Mouse (Mus musculus) MEL (cell line): Measurements from ENCODE around the gene Plekhg1. TPM values are rescaled to one million over a fixed set of nuclear protein-coding genes. Genes with fewer than 3 reads are reported as not detected.

Experiments used
- DNase-seq: peaks from one replicate; pipeline ENCODE4 v3.0.0; 2011; ENCODE audit warnings: low read depth, low spot score
- H3K27ac ChIP-seq: 2 replicates; pipeline ENCODE4 v1.5.1; 2012; ENCODE audit warnings: low read depth, mild to moderate bottlenecking, control low read depth, low read length, moderate library complexity; ENCODE audit not compliant: control insufficient read depth
- H3K27me3 ChIP-seq, 2 experiments: fragments of 150-350 bp in 1 of 2; sonication (generic) in 1 of 2; 2 replicates each; pipeline ENCODE4 v1.6.1; 2012; ENCODE audit warnings: low read length in 2 of 2, mild to moderate bottlenecking in 2 of 2, improper control_type of control experiment in 1 of 2, moderate library complexity in 1 of 2; ENCODE audit not compliant: insufficient read depth in 2 of 2, control insufficient read depth in 1 of 2
- H3K36me3 ChIP-seq, 2 experiments: 2 replicates each; pipeline ENCODE4 v1.6.1; 2012 to 2014; ENCODE audit warnings: low read length in 2 of 2, improper control_type of control experiment in 1 of 2, inconsistent platforms in 1 of 2, mild to moderate bottlenecking in 1 of 2; ENCODE audit not compliant: insufficient read depth in 2 of 2, control insufficient read depth in 1 of 2
- H3K4me1 ChIP-seq, 2 experiments: fragments of 150-350 bp in 1 of 2; sonication (generic) in 1 of 2; 2 replicates each; pipeline ENCODE4 v1.6.1; 2012; ENCODE audit warnings: low read length in 2 of 2, improper control_type of control experiment in 1 of 2, mild to moderate bottlenecking in 1 of 2; ENCODE audit not compliant: insufficient read depth in 2 of 2, control insufficient read depth in 1 of 2
- H3K4me3 ChIP-seq, 2 experiments: fragments of 150-350 bp in 1 of 2; sonication (generic) in 1 of 2; 2 replicates each; pipeline ENCODE4 v1.5.1; 2012; ENCODE audit warnings: low read depth in 2 of 2, low read length in 2 of 2, mild to moderate bottlenecking in 2 of 2, moderate library complexity in 2 of 2, control low read depth in 1 of 2, improper control_type of control experiment in 1 of 2; ENCODE audit not compliant: control insufficient read depth in 1 of 2, insufficient read depth in 1 of 2
- H3K79me2 ChIP-seq: 2 replicates; pipeline ENCODE4 v1.6.1; 2012; ENCODE audit warnings: mild to moderate bottlenecking, low read length, moderate library complexity; ENCODE audit not compliant: control insufficient read depth, poor library complexity, insufficient read depth
- H3K9ac ChIP-seq: 2 replicates; pipeline ENCODE4 v1.6.1; 2012; ENCODE audit warnings: low read depth, mild to moderate bottlenecking, control low read depth, low read length, moderate library complexity; ENCODE audit not compliant: control insufficient read depth, poor library complexity, severe bottlenecking
- H3K9me3 ChIP-seq: fragments of 150-350 bp; sonication (generic); replicated peaks from 2 replicates; pipeline ENCODE4 v1.6.1; 2012; ENCODE audit warnings: mild to moderate bottlenecking, low read length, improper control_type of control experiment, moderate library complexity; ENCODE audit not compliant: insufficient read depth
- BHLHE40 ChIP-seq: IDR thresholded peaks from 2 replicates; pipeline ENCODE4 v1.6.1; 2012; ENCODE audit warnings: low read depth, mild to moderate bottlenecking, inconsistent platforms, low read length, improper control_type of control experiment, borderline replicate concordance
- CHD1 ChIP-seq: IDR thresholded peaks from 2 replicates; pipeline ENCODE4 v1.6.1; 2012; ENCODE audit warnings: low read depth, mild to moderate bottlenecking, inconsistent platforms, low read length, improper control_type of control experiment
- CHD2 ChIP-seq: IDR thresholded peaks from 2 replicates; pipeline ENCODE4 v1.6.1; 2011; ENCODE audit warnings: low read length, improper control_type of control experiment
- ETS1 ChIP-seq: IDR thresholded peaks from 2 replicates; pipeline ENCODE4 v1.6.1; 2012; ENCODE audit warnings: low read depth, mild to moderate bottlenecking, inconsistent platforms, low read length, improper control_type of control experiment, moderate library complexity
- HCFC1 ChIP-seq: IDR thresholded peaks from 2 replicates; pipeline ENCODE4 v1.6.1; 2012; ENCODE audit warnings: low read depth, mild to moderate bottlenecking, inconsistent platforms, low read length, improper control_type of control experiment, moderate library complexity
- KAT2A ChIP-seq: conservative IDR thresholded peaks from 2 replicates; pipeline ENCODE4 v1.6.1; 2012; ENCODE audit warnings: low read depth, low read length, improper control_type of control experiment, inconsistent platforms
- MAX ChIP-seq: IDR thresholded peaks from 2 replicates; pipeline ENCODE4 v1.6.1; 2011; ENCODE audit warnings: low read length, improper control_type of control experiment
- MAZ ChIP-seq: IDR thresholded peaks from 2 replicates; pipeline ENCODE4 v1.6.1; 2012; ENCODE audit warnings: low read depth, mild to moderate bottlenecking, inconsistent platforms, low read length, improper control_type of control experiment
- MEF2A ChIP-seq: IDR thresholded peaks from 2 replicates; pipeline ENCODE4 v1.6.1; 2014; ENCODE audit warnings: low read depth, mild to moderate bottlenecking, inconsistent platforms, low read length, improper control_type of control experiment; ENCODE audit not compliant: poor library complexity, insufficient replicate concordance, severe bottlenecking; ENCODE audit errors: extremely low read depth
- MYB ChIP-seq: IDR thresholded peaks from 2 replicates; pipeline ENCODE4 v1.6.1; 2011; ENCODE audit warnings: mild to moderate bottlenecking, low read depth, low read length, improper control_type of control experiment
- NELFE ChIP-seq: IDR thresholded peaks from 2 replicates; pipeline ENCODE4 v1.6.1; 2011; ENCODE audit warnings: low read depth, low read length, improper control_type of control experiment
- NRF1 ChIP-seq: IDR thresholded peaks from 2 replicates; pipeline ENCODE4 v1.6.1; 2014; ENCODE audit warnings: low read depth, mild to moderate bottlenecking, inconsistent platforms, low read length, improper control_type of control experiment, moderate library complexity; ENCODE audit not compliant: poor library complexity, insufficient read depth, severe bottlenecking
- POLR2AphosphoS5 ChIP-seq: IDR thresholded peaks from 2 replicates; pipeline ENCODE4 v1.6.1; 2012; ENCODE audit warnings: low read depth, borderline replicate concordance, mild to moderate bottlenecking, inconsistent platforms, low read length, moderate library complexity, mixed read lengths
- RCOR1 ChIP-seq: IDR thresholded peaks from 2 replicates; pipeline ENCODE4 v1.6.1; 2012; ENCODE audit warnings: low read depth, mild to moderate bottlenecking, inconsistent platforms, low read length, improper control_type of control experiment
- SMC3 ChIP-seq: IDR thresholded peaks from 2 replicates; pipeline ENCODE4 v1.6.1; 2011; ENCODE audit warnings: low read depth, low read length, improper control_type of control experiment
- TAL1 ChIP-seq: IDR thresholded peaks from 2 replicates; pipeline ENCODE4 v1.6.1; 2012; ENCODE audit warnings: mild to moderate bottlenecking, inconsistent platforms, low read length, moderate library complexity, mixed read lengths
- TBP ChIP-seq: IDR thresholded peaks from 2 replicates; pipeline ENCODE4 v1.8.0; 2011; ENCODE audit warnings: low read depth, low read length, improper control_type of control experiment
- TCF12 ChIP-seq: IDR thresholded peaks from 2 replicates; pipeline ENCODE4 v1.6.1; 2014; ENCODE audit warnings: low read depth, mild to moderate bottlenecking, inconsistent platforms, low read length, improper control_type of control experiment, moderate library complexity
- UBTF ChIP-seq: IDR thresholded peaks from 2 replicates; pipeline ENCODE4 v1.6.1; 2012; ENCODE audit warnings: low read depth, mild to moderate bottlenecking, inconsistent platforms, low read length, improper control_type of control experiment, moderate library complexity, borderline replicate concordance; ENCODE audit not compliant: insufficient read depth
- USF2 ChIP-seq, 2 experiments: IDR thresholded peaks; 2 replicates each; pipeline ENCODE4 v1.6.1; 2011 to 2012; ENCODE audit warnings: improper control_type of control experiment in 2 of 2, low read length in 2 of 2, borderline replicate concordance in 1 of 2, inconsistent platforms in 1 of 2, low read depth in 1 of 2, mild to moderate bottlenecking in 1 of 2; ENCODE audit not compliant: insufficient read depth in 1 of 2
- ZKSCAN1 ChIP-seq: IDR thresholded peaks from 2 replicates; pipeline ENCODE4 v1.6.1; 2012; ENCODE audit warnings: low read depth, mild to moderate bottlenecking, inconsistent platforms, low read length, improper control_type of control experiment, moderate library complexity
- ZMIZ1 ChIP-seq: IDR thresholded peaks from 2 replicates; pipeline ENCODE4 v1.6.1; 2012; ENCODE audit warnings: low read depth, mild to moderate bottlenecking, inconsistent platforms, low read length, improper control_type of control experiment, moderate library complexity
- ZNF384 ChIP-seq: IDR thresholded peaks from 2 replicates; pipeline ENCODE4 v1.6.1; 2012; ENCODE audit warnings: low read depth, mild to moderate bottlenecking, inconsistent platforms, low read length, improper control_type of control experiment
- polyA plus RNA-seq, 2 experiments: library from polyadenylated mRNA; stranded (reverse) in 1 of 2; unstranded in 1 of 2; fragments of >175 nt in 1 of 2; fragments of >200 nt in 1 of 2; gene quantifications; 2 replicates each; pipeline versions ENCODE4 v1.2.1 to v1.2.4; 2012; ENCODE audit warnings: low replicate concordance in 2 of 2, low read depth in 1 of 2; ENCODE audit not compliant: insufficient read length in 2 of 2, insufficient read depth in 1 of 2, missing spikeins in 1 of 2
- total RNA-seq: library from RNA; depleted of rRNA; stranded (reverse); fragments of 300-350 nt; gene quantifications from 2 replicates; pipeline ENCODE4 v1.2.3, GENCODE M21; 2012

Plekhg1 gene
- total and polyA plus RNA-seq, 3 experiments: 0.01 TPM; not detected in 2

DNA sequence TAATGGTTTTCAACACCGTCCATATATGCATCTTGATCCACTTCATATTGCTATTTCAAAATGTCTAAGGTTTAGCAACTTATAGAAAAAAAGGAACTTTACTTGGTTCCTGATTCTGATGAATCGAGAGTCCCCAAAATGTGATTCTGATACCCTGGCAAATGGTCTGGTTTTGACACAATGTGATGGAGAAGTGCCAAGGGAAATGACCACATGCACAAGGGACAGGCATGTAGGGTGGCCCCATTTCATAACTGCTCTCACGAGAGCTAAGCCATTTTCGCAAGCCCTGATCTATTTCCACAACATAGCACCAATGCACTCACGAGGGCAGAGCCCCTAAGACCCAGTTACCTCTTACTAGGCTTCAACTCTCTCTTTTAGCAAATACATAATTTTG lies 42.7 kb upstream of the Plekhg1 start:
- Histone ChIP-seq H3K79me2 (no peaks in the 10 kb centered on the region), H3K27me3 (no peaks in the 10 kb centered on the region), H3K4me1 (no peaks in the 10 kb centered on the region), H3K36me3 (no peaks in the 10 kb centered on the region), H3K9me3 (no peaks in the 10 kb centered on the region)
- no peak for DNase-seq
- TF ChIP-seq TAL1: no peak
- no peak for TF ChIP-seq POLR2AphosphoS5
- TF ChIP-seq CHD2: no peak
- no peak for TF ChIP-seq TCF12
- TF ChIP-seq ZKSCAN1: no peak
- TF ChIP-seq, all 39 proteins: peak for 0
- Histone ChIP-seq H3K27ac (no peak overlapping the region), H3K4me3 (no peak overlapping the region), H3K9ac (no peak overlapping the region)

GRCm38 (mm10) chr10:3700225-3701073 lies 39.7 kb upstream of the Plekhg1 start:
- no peaks in the 10 kb centered on the region for H3K4me1 ChIP-seq
- DNase-seq: no peak
- H3K36me3 ChIP-seq: no peaks in the 10 kb centered on the region
- no peaks in the 10 kb centered on the region for H3K9me3 ChIP-seq
- H3K4me3 ChIP-seq: no peak overlapping the region
- no peak overlapping the region for H3K27ac ChIP-seq
- TF ChIP-seq KAT2A (no peak), TAL1 (no peak), NELFE (no peak), CHD2 (no peak), MYB (no peak), UBTF (no peak), MAX (no peak), TBP (no peak), BHLHE40 (no peak), POLR2AphosphoS5 (no peak), SMC3 (no peak)
- H3K79me2 ChIP-seq: no peaks in the 10 kb centered on the region
- H3K9ac ChIP-seq: no peak overlapping the region
- H3K27me3 ChIP-seq: no peaks in the 10 kb centered on the region

DNA sequence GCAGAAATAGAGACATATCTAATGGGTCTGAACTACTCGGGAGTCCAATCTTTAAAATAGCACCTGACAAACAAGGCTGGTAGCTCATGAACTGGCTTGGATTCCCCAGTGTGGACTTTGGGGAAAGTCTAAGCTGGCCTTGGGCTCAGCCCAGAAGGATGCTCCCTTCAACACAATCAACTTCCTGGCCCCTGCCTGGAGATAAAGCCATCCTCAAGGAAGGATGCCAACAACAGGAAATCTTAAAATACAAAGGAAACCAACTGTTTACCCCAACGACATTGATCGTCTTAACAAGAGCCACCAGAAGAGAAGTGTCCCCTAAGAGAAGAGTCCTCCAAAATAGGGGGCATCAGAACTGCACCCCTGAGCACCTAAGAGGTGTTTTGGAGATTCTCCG lies 38.3 kb upstream of the Plekhg1 start:
- Histone ChIP-seq H3K4me3 (no peak overlapping the region), H3K9me3 (no peaks in the 10 kb centered on the region), H3K27me3 (no peaks in the 10 kb centered on the region), H3K36me3 (no peaks in the 10 kb centered on the region), H3K4me1 (no peaks in the 10 kb centered on the region), H3K9ac (no peak overlapping the region), H3K27ac (no peak overlapping the region), H3K79me2 (no peaks in the 10 kb centered on the region)
- no peak for DNase-seq
- TF ChIP-seq MAZ (no peak), NRF1 (no peak), KAT2A (no peak), MAX (no peak), RCOR1 (no peak), CHD2 (no peak), POLR2AphosphoS5 (no peak), HCFC1 (no peak), BHLHE40 (no peak), ZNF384 (no peak), USF2 (IDR thresholded peaks at IDR 0.05; ENCODE audit: borderline replicate concordance in 1 of 2, insufficient read depth in 1 of 2, low read depth in 1 of 2, low read length in 2 of 2) (no peak), MEF2A (no peak), ZMIZ1 (no peak), ETS1 (no peak), CHD1 (no peak)
